ENCODE assay signal across 32 mouse cellular contexts in genomic region chr7:139721196-139721595, GRCm38 (mm10). TPM values are rescaled to one million over a fixed set of nuclear protein-coding genes. Genes with fewer than 3 reads are reported as not detected.
"Had no signal": no experiment of that assay in that cellular context is flagged by ENCODE, and none has a peak within 500 bp of the region (broad histone marks: within the 10 kb centered on the region; RNA-seq: fewer than 3 reads in every experiment).

No protein-coding gene starts in this region.

- ATAC-seq: liver, embryonic 12.5 days; liver, postnatal 0 days; lung, postnatal 0 days; midbrain, embryonic 15.5 days; midbrain, embryonic 16.5 days had no signal

- DNase-seq: left cerebral cortex, postnatal 4 days; liver; liver, embryonic 13.5 days; liver, postnatal 0 days; lung, adult 18-20 months; lung, adult 2 months; lung, embryonic 14.5 days; lung, postnatal 10 days; lung, postnatal 14 days; lung, postnatal 36 days; lung, postnatal 4 days had no signal

- H3K36me3 ChIP-seq: limb, embryonic 10.5 days; limb, embryonic 12.5 days; limb, embryonic 13.5 days; limb, embryonic 15.5 days; liver, embryonic 12.5 days; liver, embryonic 13.5 days; liver, embryonic 15.5 days; lung, embryonic 15.5 days; midbrain, embryonic 10.5 days; midbrain, embryonic 12.5 days; midbrain, embryonic 15.5 days; neural tube, embryonic 12.5 days; neural tube, embryonic 13.5 days had no signal

- H3K27me3 ChIP-seq: limb, embryonic 12.5 days; limb, embryonic 13.5 days; limb, embryonic 15.5 days; liver, embryonic 12.5 days; liver, embryonic 13.5 days; liver, embryonic 15.5 days; lung, embryonic 15.5 days; midbrain, embryonic 12.5 days; midbrain, embryonic 15.5 days; neural tube, embryonic 12.5 days; neural tube, embryonic 13.5 days had no signal

- H3K27ac ChIP-seq: limb, embryonic 10.5 days; limb, embryonic 12.5 days; limb, embryonic 13.5 days; limb, embryonic 15.5 days; liver, embryonic 12.5 days; liver, embryonic 13.5 days; liver, embryonic 14.5 days; liver, embryonic 15.5 days; lung, embryonic 15.5 days; macrophage; midbrain, embryonic 10.5 days; midbrain, embryonic 12.5 days; midbrain, embryonic 15.5 days; neural tube, embryonic 12.5 days; neural tube, embryonic 13.5 days had no signal

- H3K4me1 ChIP-seq: limb, embryonic 10.5 days; limb, embryonic 12.5 days; limb, embryonic 13.5 days; limb, embryonic 15.5 days; liver, embryonic 12.5 days; liver, embryonic 13.5 days; liver, embryonic 15.5 days; lung, embryonic 15.5 days; megakaryocyte, embryonic 14.5 days; midbrain, embryonic 10.5 days; midbrain, embryonic 12.5 days; midbrain, embryonic 15.5 days; neural tube, embryonic 12.5 days; neural tube, embryonic 13.5 days had no signal

- H3K4me3 ChIP-seq: limb, embryonic 10.5 days; limb, embryonic 12.5 days; limb, embryonic 13.5 days; limb, embryonic 15.5 days; liver, embryonic 12.5 days; liver, embryonic 13.5 days; liver, embryonic 15.5 days; lung, embryonic 15.5 days; megakaryocyte, embryonic 14.5 days; midbrain, embryonic 10.5 days; midbrain, embryonic 12.5 days; midbrain, embryonic 15.5 days; myocyte; neural tube, embryonic 12.5 days; neural tube, embryonic 13.5 days had no signal

- H3K9me3 ChIP-seq: limb, embryonic 10.5 days; limb, embryonic 12.5 days; limb, embryonic 13.5 days; limb, embryonic 15.5 days; liver, embryonic 12.5 days; liver, embryonic 13.5 days; liver, embryonic 15.5 days; lung, embryonic 15.5 days; midbrain, embryonic 10.5 days; midbrain, embryonic 12.5 days; midbrain, embryonic 15.5 days; neural tube, embryonic 12.5 days; neural tube, embryonic 13.5 days had no signal

- H3K9ac ChIP-seq: limb, embryonic 12.5 days; limb, embryonic 13.5 days; limb, embryonic 15.5 days; liver, embryonic 12.5 days; liver, embryonic 13.5 days; liver, embryonic 14.5 days; liver, embryonic 15.5 days; liver, postnatal 0 days; lung, embryonic 14.5 days; lung, embryonic 15.5 days; midbrain, embryonic 12.5 days; midbrain, embryonic 15.5 days; neural tube, embryonic 12.5 days; neural tube, embryonic 13.5 days had no signal

- H3K4me2 ChIP-seq: limb, embryonic 12.5 days; limb, embryonic 13.5 days; limb, embryonic 15.5 days; liver, embryonic 11.5 days; liver, embryonic 12.5 days; liver, embryonic 13.5 days; liver, embryonic 15.5 days; lung, embryonic 14.5 days; lung, embryonic 15.5 days; midbrain, embryonic 11.5 days; midbrain, embryonic 12.5 days; midbrain, embryonic 15.5 days; neural tube, embryonic 12.5 days; neural tube, embryonic 13.5 days had no signal

RNA-seq across cellular contexts. Expression of gene Cfap46, which starts 37.6 kb away (rescaled TPM):
- polyA plus RNA-seq: liver, embryonic 11.5 days; liver, embryonic 12.5 days; liver, embryonic 13.5 days; liver, embryonic 14.5 days; liver, embryonic 15.5 days; liver, embryonic 16.5 days; liver, postnatal 0 days; macrophage had no signal
